Mouse (Mus musculus) ES-E14 (cell line): ENCODE measurements around the gene Adamtsl4. TPM values are rescaled to one million over a fixed set of nuclear protein-coding genes. Genes with fewer than 3 reads are reported as not detected.

ENCODE experiments used
- DNase-seq: peaks from one replicate; pipeline ENCODE4 v3.0.0-alpha.2; 2013; ENCODE audit warnings: low read depth, low spot score
- H3K27ac ChIP-seq: 2 replicates; pipeline ENCODE4 v1.5.1; 2012; ENCODE audit warnings: low read depth, mild to moderate bottlenecking, low read length, moderate library complexity, mixed read lengths; ENCODE audit not compliant: poor library complexity, insufficient read depth, severe bottlenecking
- H3K36me3 ChIP-seq: 2 replicates; pipeline ENCODE4 v1.6.1; 2012; ENCODE audit warnings: mild to moderate bottlenecking, low read length, moderate library complexity, mixed read lengths; ENCODE audit not compliant: control insufficient read depth, poor library complexity, insufficient read depth, severe bottlenecking
- H3K4me1 ChIP-seq, 2 experiments: fragments of 150-350 bp in 1 of 2; sonication (generic) in 1 of 2; 2 replicates each; pipeline ENCODE4 v1.6.1; 2012; ENCODE audit warnings: low read length in 2 of 2, mild to moderate bottlenecking in 1 of 2, mixed read lengths in 1 of 2; ENCODE audit not compliant: control insufficient read depth in 2 of 2, insufficient read depth in 2 of 2, poor library complexity in 1 of 2
- H3K4me3 ChIP-seq, 2 experiments: fragments of 150-350 bp in 1 of 2; sonication (generic) in 1 of 2; 2 replicates each; pipeline ENCODE4 v1.5.1; 2012; ENCODE audit warnings: low read length in 2 of 2, low read depth in 1 of 2, mild to moderate bottlenecking in 1 of 2, mixed read lengths in 1 of 2; ENCODE audit not compliant: insufficient read depth in 1 of 2, poor library complexity in 1 of 2, severe bottlenecking in 1 of 2
- H3K9ac ChIP-seq: 2 replicates; pipeline ENCODE4 v1.6.1; 2012; ENCODE audit warnings: low read depth, mild to moderate bottlenecking, low read length, mixed read lengths; ENCODE audit not compliant: poor library complexity, insufficient read depth, severe bottlenecking
- H3K9me3 ChIP-seq: fragments of 150-350 bp; sonication (generic); 2 replicates; pipeline ENCODE4 v1.6.1; 2012; ENCODE audit warnings: low read depth, mild to moderate bottlenecking, low read length; ENCODE audit not compliant: control insufficient read depth, insufficient read depth
- CHD2 ChIP-seq: IDR thresholded peaks from 2 replicates; pipeline ENCODE4 v1.6.1; 2014; ENCODE audit warnings: mild to moderate bottlenecking, low read depth, low read length, inconsistent platforms
- HCFC1 ChIP-seq: IDR thresholded peaks from 2 replicates; pipeline ENCODE4 v1.6.1; 2012; ENCODE audit warnings: low read length, inconsistent platforms, borderline replicate concordance; ENCODE audit not compliant: insufficient read depth
- MAFK ChIP-seq: IDR thresholded peaks from 2 replicates; pipeline ENCODE4 v1.6.1; 2014; ENCODE audit warnings: mild to moderate bottlenecking, low read depth, low read length, inconsistent platforms; ENCODE audit not compliant: insufficient read depth
- ZC3H11A ChIP-seq: IDR thresholded peaks from 2 replicates; pipeline ENCODE4 v1.6.1; 2012; ENCODE audit warnings: low read depth, mild to moderate bottlenecking, inconsistent platforms, low read length, borderline replicate concordance
- ZNF384 ChIP-seq: IDR thresholded peaks from 2 replicates; pipeline ENCODE4 v1.6.1; 2012; ENCODE audit warnings: low read depth, low read length, inconsistent platforms
- in situ Hi-C, 2 experiments: fragments of 600-800 bp; cut with MboI; formaldehyde crosslinking; loops; one replicate each; pipeline ENCODE4 v1.15.1; 2025; ENCODE audit warnings: low sequenced_read_pairs in 2 of 2, inconsistent platforms in 1 of 2; ENCODE audit not compliant: unreplicated experiment in 2 of 2
- total RNA-seq: library from RNA; depleted of rRNA; stranded (reverse); fragments of 300-350 nt; gene quantifications from 2 replicates; pipeline ENCODE4 v1.2.3, GENCODE M21; 2012

Gene Adamtsl4
- total RNA-seq, 1 experiment: 1.9 TPM

DNA sequence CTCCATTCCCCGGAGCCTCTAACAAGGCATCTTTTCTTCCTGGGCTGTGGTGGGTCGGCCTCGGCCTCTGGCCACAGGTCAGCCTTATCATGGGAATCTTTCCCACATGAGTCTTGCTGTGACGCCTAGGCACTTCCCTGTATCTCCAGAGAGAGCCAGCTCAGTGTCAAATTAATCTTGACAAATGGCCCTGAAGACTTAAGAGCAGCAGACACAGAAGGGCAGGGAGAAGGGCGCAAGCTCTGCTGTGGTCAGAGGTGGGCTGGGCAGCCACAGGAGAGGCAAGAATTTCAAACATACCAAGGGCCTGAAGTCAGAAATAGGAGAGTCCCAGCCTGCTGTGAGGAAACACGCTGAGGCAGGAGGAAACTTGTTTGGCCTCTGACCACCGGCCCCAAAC, 8.6 kb upstream of the Adamtsl4 start:
- TF ChIP-seq HCFC1: no peak
- no peak for TF ChIP-seq ZNF384
- no peak for TF ChIP-seq CHD2
- TF ChIP-seq MAFK: no peak
- no peak for TF ChIP-seq ZC3H11A
- H3K4me3 ChIP-seq: no peak overlapping the region
- peaks cover 3 to 17% of the 10 kb centered on the region in 2 experiments; a peak in 3 of 4 replicates for H3K4me1 ChIP-seq
- no peaks in the 10 kb centered on the region for H3K9me3 ChIP-seq
- in situ Hi-C loops: no loop called here
- no peaks in the 10 kb centered on the region for H3K36me3 ChIP-seq
- no peak overlapping the region for H3K9ac ChIP-seq
- no peak overlapping the region for H3K27ac ChIP-seq
- DNase-seq: no peak

DNA sequence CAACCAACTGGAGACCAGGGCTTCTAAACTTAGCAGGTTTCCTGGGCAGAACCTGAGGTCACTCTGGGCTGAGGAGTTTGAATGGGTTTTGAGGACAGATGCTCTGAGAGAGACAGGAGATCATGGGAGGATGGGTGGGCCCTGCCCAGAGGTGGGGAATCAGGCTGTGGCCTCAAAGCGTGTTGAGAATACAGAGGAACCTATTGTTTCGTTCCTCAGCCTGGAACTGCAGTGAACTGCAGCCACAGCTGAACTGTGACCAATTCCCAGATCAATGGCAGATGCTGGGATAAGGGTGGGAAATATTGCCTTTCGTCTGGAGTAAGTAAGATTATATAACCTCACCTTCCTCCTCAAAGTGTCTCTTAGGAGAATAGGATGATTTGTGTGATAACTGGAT, 8.1 kb upstream of the Adamtsl4 start:
- no peak overlapping the region for H3K27ac ChIP-seq
- no peak for TF ChIP-seq ZC3H11A
- TF ChIP-seq HCFC1: no peak
- TF ChIP-seq CHD2: no peak
- no peak for TF ChIP-seq ZNF384
- no peak for TF ChIP-seq MAFK
- in situ Hi-C loops: no loop called here
- no peaks in the 10 kb centered on the region for H3K9me3 ChIP-seq
- peaks cover 0 to 11% of the 10 kb centered on the region in 2 experiments; a peak in 3 of 4 replicates for H3K4me1 ChIP-seq
- no peak for DNase-seq
- no peaks in the 10 kb centered on the region for H3K36me3 ChIP-seq
- H3K4me3 ChIP-seq: no peak overlapping the region
- H3K9ac ChIP-seq: no peak overlapping the region

DNA sequence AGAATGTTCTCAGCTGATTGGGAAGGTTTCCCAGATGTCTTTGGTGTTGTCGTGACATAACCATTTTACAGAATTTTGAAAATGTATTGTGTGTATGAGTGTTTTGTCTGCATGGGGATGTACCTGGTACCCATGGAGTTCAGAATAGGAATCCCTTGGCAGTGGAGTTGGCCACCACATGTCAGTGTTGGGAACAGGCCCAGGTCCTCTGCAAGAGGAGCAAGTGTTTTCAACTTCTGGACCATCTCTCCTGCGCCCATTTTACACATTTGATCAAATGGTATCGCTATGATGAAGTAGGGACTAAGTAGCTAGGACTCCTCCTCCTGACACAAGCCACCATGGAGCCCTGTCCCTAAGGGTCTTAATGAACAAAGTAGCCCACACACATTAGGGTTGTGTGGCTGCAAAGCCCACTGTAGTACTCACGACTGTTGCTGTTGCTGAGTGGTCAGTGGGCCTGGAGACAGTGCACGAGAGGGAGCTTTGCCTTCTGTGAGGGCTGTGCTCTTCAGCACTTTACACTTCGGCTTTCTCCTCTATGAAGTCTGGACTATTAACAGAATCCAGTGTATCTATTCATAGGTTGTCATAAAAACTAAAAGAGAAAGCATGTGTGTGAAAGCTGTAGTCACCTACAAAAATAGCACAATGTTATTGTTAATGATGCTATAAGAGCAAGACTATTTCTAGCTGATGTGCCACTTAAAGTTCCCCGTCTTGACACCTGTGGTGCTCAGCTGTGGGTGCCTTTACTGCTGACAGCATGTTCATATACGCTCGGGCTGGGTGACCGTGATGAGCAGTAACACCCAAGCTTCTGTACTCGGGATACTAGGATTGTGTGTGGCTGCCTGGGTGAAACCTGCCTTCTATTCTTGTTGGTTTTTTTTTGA, 7.3 kb upstream of the Adamtsl4 start:
- H3K4me3 ChIP-seq: no peak overlapping the region
- no peaks in the 10 kb centered on the region for H3K9me3 ChIP-seq
- in situ Hi-C loops: no loop called here
- DNase-seq: no peak
- H3K27ac ChIP-seq: no peak overlapping the region
- peaks cover 0 to 4% of the 10 kb centered on the region in 2 experiments; a peak in 2 of 4 replicates for H3K4me1 ChIP-seq
- H3K9ac ChIP-seq: no peak overlapping the region
- TF ChIP-seq ZC3H11A (no peak), ZNF384 (no peak), MAFK (no peak), HCFC1 (no peak), CHD2 (no peak)
- H3K36me3 ChIP-seq: no peaks in the 10 kb centered on the region

DNA sequence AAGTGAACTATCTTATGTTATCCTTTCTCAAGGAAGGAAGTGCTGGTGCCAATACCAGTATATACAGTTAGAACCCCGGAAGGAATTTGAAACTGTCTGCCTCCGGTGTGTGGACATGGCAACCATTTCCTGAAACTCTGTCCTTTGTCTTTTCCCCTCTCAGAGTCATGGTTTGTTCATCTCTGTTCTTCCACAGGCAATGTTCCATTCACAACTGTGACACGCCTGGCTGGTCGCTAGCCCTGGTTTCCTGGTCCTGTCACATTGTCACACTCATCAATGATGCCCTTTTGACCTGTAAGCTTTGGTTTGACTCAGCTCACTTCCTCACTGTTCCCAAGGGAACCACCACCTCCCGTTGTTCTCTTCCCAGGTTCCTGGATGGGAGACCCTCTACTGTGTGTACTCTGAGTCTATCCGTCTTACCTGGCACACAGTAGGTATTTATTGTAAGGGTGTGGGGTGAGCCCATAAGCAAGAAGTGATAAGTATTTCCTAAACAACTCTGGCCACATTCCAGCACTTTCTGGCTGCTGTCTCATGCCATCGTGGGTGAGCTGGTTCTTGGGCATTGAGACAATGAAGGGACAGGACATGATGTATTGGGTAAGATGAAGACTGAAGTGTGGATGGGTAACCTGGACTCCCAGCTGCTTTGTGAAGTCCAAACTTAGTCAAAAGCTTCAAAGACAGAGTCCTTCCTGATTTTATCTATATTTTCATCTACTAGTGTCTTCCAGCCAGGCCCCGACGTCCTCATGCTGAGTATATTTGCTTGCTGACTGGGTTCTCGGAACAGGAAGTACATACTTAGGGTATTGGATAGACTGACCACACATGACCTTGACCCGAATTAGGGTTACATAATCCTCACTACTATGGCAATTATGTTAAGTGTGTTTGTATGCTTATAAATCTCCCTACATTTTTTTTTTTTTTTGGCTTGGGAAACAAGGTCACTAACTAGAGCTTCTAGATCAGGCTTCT, 6.4 kb upstream of the Adamtsl4 start:
- Histone ChIP-seq H3K9ac (no peak overlapping the region), H3K4me3 (no peak overlapping the region), H3K36me3 (no peaks in the 10 kb centered on the region), H3K9me3 (no peaks in the 10 kb centered on the region), H3K4me1 (peaks cover 2 to 3% of the 10 kb centered on the region in 2 experiments; a peak in 1 of 4 replicates), H3K27ac (no peak overlapping the region)
- in situ Hi-C loops: no loop called here
- TF ChIP-seq ZNF384 (no peak), CHD2 (no peak), HCFC1 (no peak), ZC3H11A (no peak), MAFK (no peak)
- no peak for DNase-seq
